Mouse (Mus musculus) limb, embryonic 12.5 days (tissue): ENCODE measurements around the gene Pls3. TPM values are rescaled to one million over a fixed set of nuclear protein-coding genes. Genes with fewer than 3 reads are reported as not detected.
A peak's percentile ranks its signal among the peaks of the same experiment; 100 is the strongest.

Experiments
- ATAC-seq: fragments of 200-750 bp; cut with Nextera tagmentation; 2 replicates; pipeline ENCODE4 v1.8.0; 2017; ENCODE audit warnings: low read depth, moderate TSS enrichment; ENCODE audit not compliant: insufficient number of reproducible peaks, insufficient read depth, low FRiP score, low TSS enrichment
- H3K27ac ChIP-seq: fragments of 300-500 bp; sonication (generic); 2 replicates; pipeline ENCODE4 v1.5.1; 2016; ENCODE audit warnings: mild to moderate bottlenecking, moderate library complexity
- H3K27me3 ChIP-seq: fragments of 300-500 bp; sonication (generic); 2 replicates; pipeline ENCODE4 v1.6.1; 2016; ENCODE audit warnings: mild to moderate bottlenecking, moderate library complexity
- H3K36me3 ChIP-seq: fragments of 300-500 bp; sonication (generic); 2 replicates; pipeline ENCODE4 v1.6.1; 2016; ENCODE audit warnings: mild to moderate bottlenecking, moderate library complexity
- H3K4me1 ChIP-seq: fragments of 300-500 bp; sonication (generic); replicated peaks from 2 replicates; pipeline ENCODE4 v1.6.1; 2016
- H3K4me2 ChIP-seq: fragments of 300-500 bp; sonication (generic); 2 replicates; pipeline ENCODE4 v1.6.1; 2016; ENCODE audit warnings: mild to moderate bottlenecking, moderate library complexity
- H3K4me3 ChIP-seq: fragments of 300-500 bp; sonication (generic); replicated peaks from 2 replicates; pipeline ENCODE4 v1.5.1; 2016; ENCODE audit warnings: mild to moderate bottlenecking
- H3K9ac ChIP-seq: fragments of 300-500 bp; sonication (generic); replicated peaks from 2 replicates; pipeline ENCODE4 v1.6.1; 2016; ENCODE audit warnings: mild to moderate bottlenecking, moderate library complexity
- H3K9me3 ChIP-seq: fragments of 300-500 bp; sonication (generic); 2 replicates; pipeline ENCODE4 v1.6.1; 2016; ENCODE audit warnings: mild to moderate bottlenecking, moderate library complexity
- WGBS: fragments of 180-500 bp; shearing (Covaris S2); methylation state at CpG from one replicate; pipeline ENCODE4 v1.1.7; 2016; 5-methylcytosine and 5-hydroxymethylcytosine counted together
- polyA plus RNA-seq: library from polyadenylated mRNA; unstranded; fragments of >200 nt; fragmentation: Nextera tagmentation; extraction: Ambion mirVana; gene quantifications from 2 replicates; pipeline ENCODE4 v1.2.1, GENCODE M21; 2016

Gene Pls3
- polyA plus RNA-seq: 110 and 119 TPM in 2 replicates

GRCm38 (mm10) chrX:75874332-75875291, at the start of gene Pls3:
Gene Pls3 (minus strand): TSS chrX:75875182.
- Histone ChIP-seq H3K4me2 (peak within 1 kb of the TSS; percentile 51), H3K4me1 (no peaks in the 10 kb centered on the region), H3K4me3 (peak within 1 kb of the TSS; percentile 51), H3K9me3 (no peaks in the 10 kb centered on the region), H3K9ac (peak within 1 kb of the TSS; percentile 53), H3K27ac (peak within 1 kb of the TSS; percentile 89), H3K27me3 (peaks cover 16% of the 10 kb centered on the region), H3K36me3 (no peaks in the 10 kb centered on the region)
- 10% methylated on average over 35 of the region's 45 CpGs for WGBS
- peak; percentile 95 for ATAC-seq

DNA sequence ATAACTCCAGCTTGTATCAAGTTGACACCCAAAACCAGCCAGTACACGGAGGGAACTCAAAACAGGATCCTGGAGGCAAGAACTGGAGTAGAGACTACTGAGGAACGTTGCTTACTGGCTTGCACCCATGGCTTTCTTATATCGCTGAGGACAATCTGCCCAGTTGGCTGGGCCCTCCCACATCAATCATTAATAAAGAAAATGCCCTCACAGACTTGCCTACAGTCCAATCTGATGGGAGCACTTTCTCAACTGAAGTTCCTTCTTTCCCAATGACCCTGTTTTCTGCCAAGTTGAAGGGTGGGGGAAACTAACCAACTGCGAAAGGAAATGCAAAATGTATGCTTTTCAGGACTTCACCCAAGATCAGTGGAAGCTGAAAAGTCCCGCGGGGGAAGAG, 20.7 kb upstream of the Pls3 start:
- Histone ChIP-seq H3K9ac (no peak overlapping the region), H3K27ac (no peak overlapping the region), H3K27me3 (no peaks in the 10 kb centered on the region), H3K36me3 (no peaks in the 10 kb centered on the region), H3K4me2 (no peak overlapping the region), H3K4me1 (no peaks in the 10 kb centered on the region), H3K9me3 (no peaks in the 10 kb centered on the region), H3K4me3 (no peak overlapping the region)
- WGBS: 72% methylated on average over 6 of the region's 6 CpGs
- no peak for ATAC-seq

GRCm38 (mm10) chrX:75875566-75875965, 584 bp upstream of the Pls3 start:
- Histone ChIP-seq H3K4me3 (peak overlapping the region; percentile 51), H3K9me3 (no peaks in the 10 kb centered on the region), H3K9ac (no peak overlapping the region), H3K4me2 (peak overlapping the region; percentile 51), H3K36me3 (no peaks in the 10 kb centered on the region), H3K27ac (no peak overlapping the region), H3K27me3 (peaks cover 16% of the 10 kb centered on the region), H3K4me1 (no peaks in the 10 kb centered on the region)
- WGBS: 29% methylated on average over 5 of the region's 5 CpGs
- no peak for ATAC-seq

DNA sequence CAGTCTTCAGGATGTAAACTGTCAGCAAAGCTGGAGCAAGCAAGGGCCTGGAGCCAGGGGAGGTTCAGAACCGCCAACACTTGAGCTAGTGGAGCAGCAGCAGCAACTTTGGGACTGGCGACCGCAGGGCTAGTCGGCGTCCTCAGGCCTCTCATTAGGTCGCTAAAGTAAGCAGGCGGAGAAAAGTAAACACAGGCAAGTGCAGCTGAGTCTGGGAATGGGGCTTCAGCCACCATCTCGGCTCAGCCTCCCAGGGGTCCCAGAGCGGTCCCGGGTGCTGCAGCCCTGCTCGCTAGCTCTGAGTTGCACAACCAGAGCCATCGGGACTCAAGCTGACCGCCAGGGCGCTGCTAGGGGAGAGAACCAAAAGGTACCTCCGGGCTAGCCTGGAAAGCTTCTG, 1.2 kb downstream of the Pls3 start:
- Histone ChIP-seq H3K9ac (peak overlapping the region; percentile 53; the same call in 1 of the 2 replicates), H3K27me3 (peaks cover 16% of the 10 kb centered on the region), H3K4me1 (no peaks in the 10 kb centered on the region), H3K4me2 (peak overlapping the region; percentile 51), H3K4me3 (peak overlapping the region; percentile 51), H3K27ac (peak overlapping the region; percentile 89; the same call in 1 of the 2 replicates), H3K36me3 (no peaks in the 10 kb centered on the region), H3K9me3 (no peaks in the 10 kb centered on the region)
- no peak for ATAC-seq
- 12% methylated on average over 15 of the region's 15 CpGs for WGBS

GRCm38 (mm10) chrX:75873253-75873652, 1.7 kb downstream of the Pls3 start:
- H3K9ac ChIP-seq: peak overlapping the region; percentile 53; the same call in 1 of the 2 replicates
- H3K9me3 ChIP-seq: no peaks in the 10 kb centered on the region
- peak overlapping the region; percentile 51 for H3K4me2 ChIP-seq
- peak overlapping the region; percentile 51 for H3K4me3 ChIP-seq
- no peak for ATAC-seq
- no peaks in the 10 kb centered on the region for H3K4me1 ChIP-seq
- H3K27ac ChIP-seq: no peak overlapping the region
- H3K36me3 ChIP-seq: no peaks in the 10 kb centered on the region
- H3K27me3 ChIP-seq: peaks cover 16% of the 10 kb centered on the region
- WGBS: 28% methylated on average over 4 of the region's 4 CpGs

DNA sequence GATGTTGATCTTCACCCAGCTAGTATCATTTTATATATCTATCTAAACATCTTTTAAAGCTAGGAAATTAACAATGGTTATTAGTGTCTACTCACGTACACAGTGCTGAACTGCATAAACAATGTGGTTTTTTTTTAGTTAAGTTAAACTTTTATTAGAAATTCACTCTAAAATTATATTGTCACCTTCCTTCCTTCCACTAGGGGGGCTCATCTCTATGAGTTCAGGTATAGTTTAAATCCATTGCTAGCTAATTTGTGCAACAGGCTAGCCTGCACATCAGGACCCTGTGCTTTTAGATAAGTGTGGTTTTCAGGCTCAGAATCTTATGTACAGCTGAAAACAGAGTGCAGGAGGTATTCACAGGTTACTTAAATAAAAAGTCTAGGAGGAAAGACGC, 3.1 kb downstream of the Pls3 start:
- H3K36me3 ChIP-seq: no peaks in the 10 kb centered on the region
- no peak for ATAC-seq
- peaks cover 16% of the 10 kb centered on the region for H3K27me3 ChIP-seq
- no peaks in the 10 kb centered on the region for H3K9me3 ChIP-seq
- no peaks in the 10 kb centered on the region for H3K4me1 ChIP-seq
- no peak overlapping the region for H3K4me2 ChIP-seq
- 87% methylated on average over 2 of the region's 2 CpGs for whole genome bisulfite sequencing
- no peak overlapping the region for H3K9ac ChIP-seq
- H3K27ac ChIP-seq: no peak overlapping the region
- H3K4me3 ChIP-seq: no peak overlapping the region

GRCm38 (mm10) chrX:75861715-75862114, 13.3 kb downstream of the Pls3 start:
- Histone ChIP-seq H3K9ac (no peak overlapping the region), H3K36me3 (no peaks in the 10 kb centered on the region), H3K27ac (no peak overlapping the region), H3K4me3 (no peak overlapping the region), H3K27me3 (no peaks in the 10 kb centered on the region), H3K9me3 (no peaks in the 10 kb centered on the region), H3K4me1 (no peaks in the 10 kb centered on the region), H3K4me2 (no peak overlapping the region)
- no peak for ATAC-seq
- 92% methylated on average over 3 of the region's 3 CpGs for WGBS

DNA sequence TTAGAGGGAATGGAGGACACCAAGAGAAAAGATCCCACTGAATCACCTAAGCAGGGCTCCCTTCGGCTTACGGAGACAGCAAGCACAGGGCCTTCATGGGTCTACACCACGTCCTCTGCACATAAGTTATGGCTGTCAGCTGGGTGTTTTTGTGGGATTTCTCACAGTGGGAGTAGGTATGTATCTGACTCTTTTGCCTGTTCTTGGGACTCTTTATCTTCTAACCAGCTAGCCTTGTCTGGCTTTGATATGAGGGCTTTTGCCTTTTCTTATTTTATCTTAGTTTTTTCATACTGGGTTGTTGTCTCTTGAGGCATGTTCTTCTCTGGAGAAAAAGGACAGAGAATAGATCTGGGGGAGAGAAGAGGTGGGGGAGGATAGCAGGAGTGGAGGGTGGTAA, 20.7 kb downstream of the Pls3 start:
- 92% methylated on average over 3 of the region's 3 CpGs for WGBS
- no peaks in the 10 kb centered on the region for H3K27me3 ChIP-seq
- H3K27ac ChIP-seq: no peak overlapping the region
- H3K4me2 ChIP-seq: no peak overlapping the region
- H3K9ac ChIP-seq: no peak overlapping the region
- ATAC-seq: no peak
- H3K9me3 ChIP-seq: no peaks in the 10 kb centered on the region
- H3K4me1 ChIP-seq: no peaks in the 10 kb centered on the region
- H3K36me3 ChIP-seq: no peaks in the 10 kb centered on the region
- H3K4me3 ChIP-seq: no peak overlapping the region

DNA sequence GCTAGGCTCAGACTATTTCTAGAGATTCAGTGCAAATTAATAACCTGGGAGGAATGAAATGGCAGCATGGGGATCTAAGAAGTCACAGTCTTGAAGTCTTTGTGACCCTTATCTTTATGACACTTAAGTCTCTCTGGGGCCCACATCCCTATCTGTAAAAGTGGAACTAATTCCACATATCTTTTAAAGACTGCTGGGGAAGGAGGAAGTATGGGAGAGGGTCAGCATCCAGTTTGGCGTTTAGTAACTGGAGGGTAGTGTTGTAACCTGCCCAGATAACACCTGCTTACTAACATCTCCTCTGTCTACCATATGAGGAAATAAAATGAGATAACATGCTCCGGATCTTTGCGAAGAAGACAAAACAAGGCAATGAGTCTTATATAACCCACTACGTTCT, 30.7 kb downstream of the Pls3 start:
- H3K9ac ChIP-seq: no peak overlapping the region
- no peaks in the 10 kb centered on the region for H3K36me3 ChIP-seq
- H3K27me3 ChIP-seq: 0 out of 2 replicates have a peak, but pooled peaks cover 5% of the 10 kb centered on the region
- H3K4me3 ChIP-seq: no peak overlapping the region
- no peaks in the 10 kb centered on the region for H3K9me3 ChIP-seq
- WGBS: 81% methylated on average over 4 of the region's 4 CpGs
- no peak overlapping the region for H3K4me2 ChIP-seq
- no peak for ATAC-seq
- no peak overlapping the region for H3K27ac ChIP-seq
- H3K4me1 ChIP-seq: no peaks in the 10 kb centered on the region

GRCm38 (mm10) chrX:75842835-75843234, 32.1 kb downstream of the Pls3 start:
- Histone ChIP-seq H3K4me3 (no peak overlapping the region), H3K9ac (no peak overlapping the region), H3K9me3 (no peaks in the 10 kb centered on the region), H3K4me2 (no peak overlapping the region), H3K27ac (no peak overlapping the region), H3K27me3 (0 out of 2 replicates have a peak, but pooled peaks cover 5% of the 10 kb centered on the region), H3K36me3 (no peaks in the 10 kb centered on the region), H3K4me1 (no peaks in the 10 kb centered on the region)
- no peak for ATAC-seq
- 76% methylated on average over 9 of the region's 9 CpGs for WGBS

- H3K9ac ChIP-seq: no peak overlapping the region
- H3K4me1 ChIP-seq: no peaks in the 10 kb centered on the region
- H3K27ac ChIP-seq: no peak overlapping the region
- H3K4me2 ChIP-seq: no peak overlapping the region
- 84% methylated on average over 2 of the region's 2 CpGs for WGBS
- no peak overlapping the region for H3K4me3 ChIP-seq
- H3K9me3 ChIP-seq: no peaks in the 10 kb centered on the region
- 0 out of 2 replicates have a peak, but pooled peaks cover 5% of the 10 kb centered on the region for H3K27me3 ChIP-seq
- H3K36me3 ChIP-seq: no peaks in the 10 kb centered on the region
- no peak for ATAC-seq
Measured at GRCm38 (mm10) chrX:75842120-75842519, 32.9 kb downstream of the Pls3 start.
